Mouse (Mus musculus): ENCODE results near the gene Acaa1a. TPM values are rescaled to one million over a fixed set of nuclear protein-coding genes. Genes with fewer than 3 reads are reported as not detected.

Gene Acaa1a
- polyA plus RNA-seq, 1 experiment from 2014 or later = 95.4 TPM

DNA sequence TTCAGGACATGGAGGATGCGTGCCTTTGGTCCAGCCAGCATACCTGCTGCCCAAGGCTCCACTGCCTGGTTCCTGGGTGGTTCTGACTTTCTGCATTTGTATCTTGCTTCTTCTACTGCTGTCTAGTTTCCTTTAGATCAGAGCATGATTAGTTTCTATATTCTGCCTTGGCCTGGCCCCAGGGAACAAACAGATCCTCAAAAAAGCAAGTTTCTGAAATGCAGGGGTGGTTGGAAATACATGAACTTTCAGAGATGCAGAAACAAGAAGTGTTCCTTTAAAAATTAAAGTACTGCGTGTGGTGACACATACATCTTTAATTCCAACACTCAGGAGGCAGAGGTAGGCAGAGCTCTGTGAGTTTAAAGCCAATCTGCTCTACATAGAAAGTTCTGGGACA is 4.6 kb upstream of the Acaa1a start:
- 84% methylated on average over 2 of the region's 2 CpGs for WGBS
- Histone ChIP-seq H3K36me3 (ENCODE audit: control insufficient read depth, insufficient read depth, low read length) (no peaks in the 10 kb centered on the region), H3K4me1 (ENCODE audit: control insufficient read depth, insufficient read depth, low read length) (0 out of 2 replicates have a peak, but pooled peaks cover 3% of the 10 kb centered on the region), H3K9me3 (ENCODE audit: control insufficient read depth, low read length) (no peaks in the 10 kb centered on the region), H3K27ac (ENCODE audit: low read depth, low read length) (no peak overlapping the region), H3K4me2 (ENCODE audit: low read depth, low read length) (no peak overlapping the region), H3K27me3 (ENCODE audit: control insufficient read depth, insufficient read depth, low read length) (no peaks in the 10 kb centered on the region), H3K9ac (replicated peaks; ENCODE audit: low read depth, low read length) (no peak overlapping the region), H3K4me3 (ENCODE audit: low read depth, low read length) (no peak overlapping the region)
- ATAC-seq (ENCODE audit: low read depth) = no peak

DNA sequence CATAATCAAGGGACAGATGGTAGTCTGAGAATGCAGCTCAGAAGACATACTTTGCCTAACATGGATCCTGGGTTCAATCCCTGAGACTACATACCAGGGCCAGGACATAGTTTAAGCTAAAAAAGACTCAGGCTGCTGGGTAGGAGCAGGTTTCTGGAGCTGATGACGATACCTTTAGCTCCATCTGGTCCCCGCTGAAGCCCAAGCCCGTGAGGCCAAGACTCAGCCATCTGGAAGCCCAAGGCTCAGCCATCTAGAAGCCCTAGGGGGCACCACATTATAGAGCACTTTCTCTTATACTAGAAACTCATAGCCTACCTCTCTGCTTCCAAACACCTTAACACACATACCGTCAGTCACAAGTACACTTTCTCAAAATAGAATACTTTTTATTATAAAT is 3.9 kb upstream of the Acaa1a start:
- no peak overlapping the region for H3K27ac ChIP-seq (ENCODE audit: low read depth, low read length)
- no peak for ATAC-seq (ENCODE audit: low read depth)
- 0 out of 2 replicates have a peak, but pooled peaks cover 3% of the 10 kb centered on the region for H3K4me1 ChIP-seq (ENCODE audit: control insufficient read depth, insufficient read depth, low read length)
- H3K4me3 ChIP-seq (ENCODE audit: low read depth, low read length) = no peak overlapping the region
- no peak overlapping the region for H3K9ac ChIP-seq (replicated peaks; ENCODE audit: low read depth, low read length)
- no peak overlapping the region for H3K4me2 ChIP-seq (ENCODE audit: low read depth, low read length)
- H3K9me3 ChIP-seq (ENCODE audit: control insufficient read depth, low read length) = no peaks in the 10 kb centered on the region
- 82% methylated on average over 4 of the region's 4 CpGs for WGBS
- no peaks in the 10 kb centered on the region for H3K36me3 ChIP-seq (ENCODE audit: control insufficient read depth, insufficient read depth, low read length)
- no peaks in the 10 kb centered on the region for H3K27me3 ChIP-seq (ENCODE audit: control insufficient read depth, insufficient read depth, low read length)

DNA sequence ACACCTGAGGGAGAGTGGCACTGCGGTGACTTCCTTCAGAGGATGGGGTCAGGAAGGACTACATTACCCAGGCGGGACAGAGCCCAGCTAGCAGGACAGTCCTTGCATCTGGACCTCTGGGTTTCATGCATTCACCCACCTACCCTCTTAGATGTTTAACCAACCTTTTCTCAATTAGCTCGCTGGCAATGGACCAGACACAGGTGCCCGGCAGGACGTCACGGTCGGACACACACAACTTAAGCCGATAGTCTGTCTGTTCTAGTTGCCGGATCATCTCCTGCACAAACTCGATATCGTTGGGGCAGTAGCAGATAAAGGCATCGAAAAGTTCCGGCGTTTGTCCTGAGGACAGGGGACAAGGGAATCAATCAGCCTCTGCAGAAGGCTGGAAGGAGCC is 1.6 kb upstream of the Acaa1a start:
- no peak overlapping the region for H3K4me3 ChIP-seq (ENCODE audit: low read depth, low read length)
- H3K27ac ChIP-seq (ENCODE audit: low read depth, low read length) = no peak overlapping the region
- H3K9me3 ChIP-seq (ENCODE audit: control insufficient read depth, low read length) = no peaks in the 10 kb centered on the region
- H3K27me3 ChIP-seq (ENCODE audit: control insufficient read depth, insufficient read depth, low read length) = no peaks in the 10 kb centered on the region
- H3K4me1 ChIP-seq (ENCODE audit: control insufficient read depth, insufficient read depth, low read length) = peaks cover 14% of the 10 kb centered on the region
- no peak for ATAC-seq (ENCODE audit: low read depth)
- H3K9ac ChIP-seq (replicated peaks; ENCODE audit: low read depth, low read length) = no peak overlapping the region
- WGBS = 94% methylated on average over 14 of the region's 14 CpGs
- H3K4me2 ChIP-seq (ENCODE audit: low read depth, low read length) = no peak overlapping the region
- no peaks in the 10 kb centered on the region for H3K36me3 ChIP-seq (ENCODE audit: control insufficient read depth, insufficient read depth, low read length)

DNA sequence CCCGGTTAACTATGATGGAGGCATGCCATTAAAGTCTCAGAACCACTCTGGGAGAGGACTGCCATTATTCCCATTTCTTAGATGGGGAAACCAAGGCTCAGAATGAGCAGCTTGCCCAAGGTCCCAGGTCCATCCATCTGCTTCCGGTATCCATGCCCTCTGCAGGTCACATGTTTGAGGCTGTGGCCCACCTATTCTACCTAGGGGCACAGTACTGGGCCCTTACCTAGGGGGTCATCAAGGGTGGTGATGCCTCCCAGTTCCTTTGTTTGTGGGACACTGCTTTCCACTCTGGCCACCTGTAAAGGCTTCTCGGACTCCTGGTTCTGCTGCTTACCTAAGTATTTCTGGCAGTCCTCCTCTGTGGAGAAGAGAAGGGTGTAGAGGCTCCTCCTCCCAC is 1.1 kb upstream of the Acaa1a start:
- Histone ChIP-seq H3K27me3 (ENCODE audit: control insufficient read depth, insufficient read depth, low read length) (no peaks in the 10 kb centered on the region), H3K4me1 (ENCODE audit: control insufficient read depth, insufficient read depth, low read length) (peaks cover 14% of the 10 kb centered on the region), H3K9ac (replicated peaks; ENCODE audit: low read depth, low read length) (no peak overlapping the region), H3K27ac (ENCODE audit: low read depth, low read length) (no peak overlapping the region), H3K4me2 (ENCODE audit: low read depth, low read length) (no peak overlapping the region), H3K9me3 (ENCODE audit: control insufficient read depth, low read length) (no peaks in the 10 kb centered on the region), H3K4me3 (ENCODE audit: low read depth, low read length) (no peak overlapping the region), H3K36me3 (ENCODE audit: control insufficient read depth, insufficient read depth, low read length) (peaks cover under 1% of the 10 kb centered on the region; the same call in 1 of the 2 replicates)
- 98% methylated on average over 3 of the region's 3 CpGs for WGBS
- no peak for ATAC-seq (ENCODE audit: low read depth)

DNA sequence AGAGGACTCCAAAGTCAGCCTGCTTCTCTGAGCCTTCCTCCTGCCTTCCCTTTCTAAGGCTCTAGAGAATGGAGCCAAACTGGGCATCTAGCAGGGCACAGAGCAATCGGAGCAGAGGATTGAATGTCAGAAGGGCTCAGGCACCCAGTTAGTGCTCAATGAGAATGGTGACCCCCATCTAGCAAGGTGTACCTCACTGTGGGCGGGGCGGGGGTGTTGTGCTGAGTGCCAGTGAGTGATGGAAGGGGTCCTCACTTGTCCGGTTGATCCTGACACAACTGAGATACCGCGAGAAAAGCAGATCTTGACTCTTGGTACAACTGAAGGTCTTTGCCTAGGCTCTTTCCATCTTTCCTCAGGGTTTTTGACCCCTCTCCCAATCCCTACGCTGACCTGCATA is 370 bp upstream of the Acaa1a start:
- Histone ChIP-seq H3K27me3 (ENCODE audit: control insufficient read depth, insufficient read depth, low read length) (no peaks in the 10 kb centered on the region), H3K4me3 (ENCODE audit: low read depth, low read length) (peak overlapping the region; percentile 74; the same call in 1 of the 2 replicates), H3K4me2 (ENCODE audit: low read depth, low read length) (peak overlapping the region; percentile 66), H3K36me3 (ENCODE audit: control insufficient read depth, insufficient read depth, low read length) (peaks cover 8% of the 10 kb centered on the region), H3K9me3 (ENCODE audit: control insufficient read depth, low read length) (no peaks in the 10 kb centered on the region), H3K27ac (ENCODE audit: low read depth, low read length) (no peak overlapping the region), H3K9ac (replicated peaks; ENCODE audit: low read depth, low read length) (no peak overlapping the region; the same call in 1 of the 2 replicates), H3K4me1 (ENCODE audit: control insufficient read depth, insufficient read depth, low read length) (peaks cover 14% of the 10 kb centered on the region)
- no peak for ATAC-seq (ENCODE audit: low read depth)
- WGBS = 53% methylated on average over 7 of the region's 7 CpGs

DNA sequence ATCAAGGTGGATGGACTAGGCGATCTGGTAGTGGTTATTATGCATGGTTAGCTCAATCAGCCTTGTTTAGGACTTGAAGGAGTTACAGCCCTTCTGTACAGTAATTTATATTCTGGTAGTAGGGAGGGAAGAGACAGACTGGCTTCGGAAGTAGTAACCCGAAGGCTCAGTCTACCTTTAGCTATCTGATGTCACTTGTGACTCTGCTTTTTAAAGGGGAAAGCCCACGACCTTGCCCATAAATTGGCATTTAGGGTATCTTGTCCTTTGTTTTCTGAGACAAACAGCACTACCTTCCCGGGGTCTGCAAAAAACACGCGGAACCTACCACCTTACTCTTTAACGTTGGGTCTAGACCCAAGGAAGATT is 720 bp downstream of the Acaa1a start:
- Histone ChIP-seq H3K4me1 (ENCODE audit: control insufficient read depth, insufficient read depth, low read length) (peaks cover 14% of the 10 kb centered on the region), H3K4me3 (ENCODE audit: low read depth, low read length) (peak overlapping the region; percentile 74)

DNA sequence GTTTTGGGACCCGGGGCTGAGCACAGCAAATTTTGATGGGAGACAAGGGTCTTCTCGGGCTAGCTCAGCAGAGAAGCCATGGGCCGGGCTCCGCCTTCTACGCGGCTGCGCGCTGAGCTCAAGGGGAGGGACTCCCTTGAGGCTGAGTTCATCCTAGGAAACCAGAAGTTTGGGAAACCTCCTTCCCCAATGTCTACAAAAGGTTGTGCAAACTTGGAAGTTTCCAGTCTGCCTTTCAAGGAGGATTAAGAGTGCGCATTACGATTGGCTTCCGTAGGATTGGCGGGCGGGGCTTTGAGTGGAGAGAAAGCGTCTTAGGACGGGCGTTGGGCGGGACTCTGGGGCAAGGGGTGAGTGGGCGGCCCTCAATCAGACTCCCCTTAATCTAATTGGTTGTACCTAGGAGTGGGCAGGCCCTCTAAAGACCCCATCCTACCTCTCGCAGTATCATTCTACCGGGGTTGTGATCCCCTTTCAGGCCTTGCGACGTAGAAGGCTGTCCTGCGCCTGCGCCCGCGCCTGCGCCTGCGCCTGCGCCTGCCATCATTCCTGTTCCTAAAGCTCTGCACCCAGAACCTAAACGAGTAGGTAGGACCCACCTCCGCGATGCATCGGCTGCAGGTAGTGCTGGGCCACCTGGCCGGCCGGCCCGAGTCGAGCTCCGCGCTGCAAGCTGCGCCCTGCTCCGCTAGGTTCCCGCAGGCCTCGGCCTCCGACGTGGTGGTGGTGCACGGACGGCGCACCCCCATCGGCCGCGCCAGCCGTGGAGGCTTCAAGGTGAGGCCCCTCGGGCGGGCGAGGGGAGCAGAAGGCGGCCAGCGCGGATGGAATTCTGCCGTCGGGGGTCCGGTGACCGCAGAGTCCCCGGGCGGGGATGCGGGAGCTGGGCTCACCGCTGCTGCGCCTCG is 1.7 kb downstream of the Acaa1a start, which contains the start of gene Myd88:
Myd88 (minus strand) TSS at position 503 of the 908 bp plus-strand sequence.
- Histone ChIP-seq H3K27me3 (ENCODE audit: control insufficient read depth, insufficient read depth, low read length) (no peaks in the 10 kb centered on the region), H3K4me2 (ENCODE audit: low read depth, low read length) (peak within 1 kb of the TSS; percentile 66), H3K27ac (ENCODE audit: low read depth, low read length) (peak within 1 kb of the TSS; percentile 85), H3K4me1 (ENCODE audit: control insufficient read depth, insufficient read depth, low read length) (peaks cover 14% of the 10 kb centered on the region), H3K36me3 (ENCODE audit: control insufficient read depth, insufficient read depth, low read length) (peaks cover 25% of the 10 kb centered on the region), H3K4me3 (ENCODE audit: low read depth, low read length) (peak within 1 kb of the TSS; percentile 74), H3K9ac (replicated peaks; ENCODE audit: low read depth, low read length) (peak within 1 kb of the TSS; percentile 71), H3K9me3 (ENCODE audit: control insufficient read depth, low read length) (no peaks in the 10 kb centered on the region)
- WGBS = 0% methylated on average over 68 of the region's 68 CpGs
- ATAC-seq (ENCODE audit: low read depth) = peak; percentile 98

More for the DNA sequence above, 720 bp downstream of the Acaa1a start:
- Histone ChIP-seq H3K27ac (ENCODE audit: low read depth, low read length) (peak overlapping the region; percentile 55; the same call in 1 of the 2 replicates), H3K9me3 (ENCODE audit: control insufficient read depth, low read length) (no peaks in the 10 kb centered on the region), H3K36me3 (ENCODE audit: control insufficient read depth, insufficient read depth, low read length) (peaks cover 17% of the 10 kb centered on the region), H3K9ac (replicated peaks; ENCODE audit: low read depth, low read length) (no peak overlapping the region), H3K27me3 (ENCODE audit: control insufficient read depth, insufficient read depth, low read length) (no peaks in the 10 kb centered on the region), H3K4me2 (ENCODE audit: low read depth, low read length) (peak overlapping the region; percentile 66)
- 4% methylated on average over 8 of the region's 8 CpGs for WGBS
- ATAC-seq (ENCODE audit: low read depth) = no peak

DNA sequence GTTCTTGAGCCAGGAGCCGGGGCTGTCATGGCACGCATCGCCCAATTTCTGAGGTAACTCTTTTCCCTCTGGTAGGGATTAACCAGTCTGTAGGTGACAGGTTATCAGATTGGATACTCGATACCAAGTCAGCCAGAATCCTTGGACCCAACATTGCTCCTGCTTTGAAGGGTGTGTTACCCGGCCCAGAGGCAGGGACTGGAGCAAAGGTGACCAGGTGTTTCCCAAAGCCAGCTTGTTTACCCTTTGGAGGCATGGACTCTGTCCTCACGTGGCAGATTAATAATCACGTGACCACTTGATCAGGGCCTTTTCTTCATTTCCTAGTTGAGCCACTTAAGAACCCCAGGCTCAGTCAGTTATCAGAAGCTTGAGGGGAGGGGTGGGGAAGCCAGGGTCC is 3.3 kb downstream of the Acaa1a start:
- Histone ChIP-seq H3K9ac (replicated peaks; ENCODE audit: low read depth, low read length) (no peak overlapping the region), H3K36me3 (ENCODE audit: control insufficient read depth, insufficient read depth, low read length) (peaks cover 35% of the 10 kb centered on the region), H3K27ac (ENCODE audit: low read depth, low read length) (no peak overlapping the region), H3K4me1 (ENCODE audit: control insufficient read depth, insufficient read depth, low read length) (peaks cover 14% of the 10 kb centered on the region), H3K9me3 (ENCODE audit: control insufficient read depth, low read length) (no peaks in the 10 kb centered on the region), H3K4me2 (ENCODE audit: low read depth, low read length) (no peak overlapping the region; the same call in 1 of the 2 replicates), H3K27me3 (ENCODE audit: control insufficient read depth, insufficient read depth, low read length) (no peaks in the 10 kb centered on the region), H3K4me3 (ENCODE audit: low read depth, low read length) (no peak overlapping the region)
- 93% methylated on average over 7 of the region's 7 CpGs for WGBS
- ATAC-seq (ENCODE audit: low read depth) = no peak

DNA sequence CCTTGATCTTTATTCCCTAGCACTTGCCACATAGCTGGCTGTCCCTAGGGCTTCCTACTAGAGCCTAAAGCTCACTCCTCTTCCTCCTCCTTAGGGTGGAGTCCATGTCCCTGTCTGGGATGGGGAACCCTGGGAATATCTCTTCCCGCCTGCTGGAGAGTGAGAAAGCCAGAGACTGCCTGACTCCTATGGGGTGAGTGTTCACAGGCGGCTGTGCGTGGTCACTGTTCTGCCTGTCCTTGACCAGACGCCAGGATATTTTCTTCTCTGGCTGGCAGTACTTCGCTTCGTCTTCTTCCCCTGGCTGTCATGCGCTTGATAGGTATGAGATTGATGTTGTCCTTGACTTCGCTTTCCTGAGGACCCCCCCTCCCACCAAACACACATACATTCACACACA is 6.9 kb downstream of the Acaa1a start:
- H3K9me3 ChIP-seq (ENCODE audit: control insufficient read depth, low read length) = no peaks in the 10 kb centered on the region
- H3K4me3 ChIP-seq (ENCODE audit: low read depth, low read length) = no peak overlapping the region
- H3K27ac ChIP-seq (ENCODE audit: low read depth, low read length) = no peak overlapping the region
- H3K4me1 ChIP-seq (ENCODE audit: control insufficient read depth, insufficient read depth, low read length) = peaks cover 11% of the 10 kb centered on the region
- no peak for ATAC-seq (ENCODE audit: low read depth)
- 95% methylated on average over 8 of the region's 8 CpGs for WGBS
- H3K27me3 ChIP-seq (ENCODE audit: control insufficient read depth, insufficient read depth, low read length) = no peaks in the 10 kb centered on the region
- peaks cover 57% of the 10 kb centered on the region for H3K36me3 ChIP-seq (ENCODE audit: control insufficient read depth, insufficient read depth, low read length)
- H3K9ac ChIP-seq (replicated peaks; ENCODE audit: low read depth, low read length) = no peak overlapping the region
- no peak overlapping the region for H3K4me2 ChIP-seq (ENCODE audit: low read depth, low read length)

Data from neural tube, embryonic 14.5 days (tissue).